Mouse (Mus musculus): ENCODE measurements at regions not wholly inside any gene's neighbourhood (a gene's known extent, or its start where the extent isn't known, plus 50 kb on each side); places are given as distances from the start of the nearest gene placed in this dataset.

GRCm38 (mm10) chr5:138888749-138889148 is 68.9 kb downstream of the Gm5294 start:
- TF ChIP-seq CTCF (conservative IDR thresholded peaks at IDR 0.05; ENCODE audit: low read length) (no peak), NANOG (IDR thresholded peaks at IDR 0.05; ENCODE audit: borderline replicate concordance, low read length) (no peak)

Data from E14TG2a.4 (cell line).